Mouse (Mus musculus): ENCODE results near the gene Pnpla8. TPM values are rescaled to one million over a fixed set of nuclear protein-coding genes. Genes with fewer than 3 reads are reported as not detected.
"Not testable (repeated sequence)": the region's sequence is repeated elsewhere in the genome, so short reads cannot be mapped to it uniquely, and the experiment has no call there.

Gene Pnpla8
- 10 to 100 TPM; 23.4 to 25.4 TPM for polyA plus RNA-seq (2017; shearing (Covaris generic))

DNA sequence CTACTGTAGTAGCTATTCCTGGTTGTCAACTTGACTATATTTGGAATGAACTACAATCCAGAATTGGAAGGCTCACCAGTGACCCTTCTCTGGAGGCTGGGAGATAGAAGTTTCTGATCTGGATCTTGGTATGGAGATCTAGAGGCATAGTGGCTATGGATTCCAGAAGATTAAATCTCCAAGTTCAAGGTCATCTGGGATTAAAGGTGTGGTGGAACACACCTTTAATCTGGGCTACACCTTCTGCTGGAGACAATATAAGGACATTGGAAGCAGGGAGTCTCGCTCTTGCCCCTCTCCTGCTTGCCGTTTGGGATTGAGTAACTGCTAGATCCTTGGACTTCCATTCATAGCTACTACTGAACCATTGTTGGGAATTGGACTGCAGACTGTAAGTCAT lies at the start of gene Pnpla8:
Gene Pnpla8 (plus strand): TSS at position 301 of the 400 bp plus-strand sequence.
- ATAC-seq = not testable (repeated sequence)

DNA sequence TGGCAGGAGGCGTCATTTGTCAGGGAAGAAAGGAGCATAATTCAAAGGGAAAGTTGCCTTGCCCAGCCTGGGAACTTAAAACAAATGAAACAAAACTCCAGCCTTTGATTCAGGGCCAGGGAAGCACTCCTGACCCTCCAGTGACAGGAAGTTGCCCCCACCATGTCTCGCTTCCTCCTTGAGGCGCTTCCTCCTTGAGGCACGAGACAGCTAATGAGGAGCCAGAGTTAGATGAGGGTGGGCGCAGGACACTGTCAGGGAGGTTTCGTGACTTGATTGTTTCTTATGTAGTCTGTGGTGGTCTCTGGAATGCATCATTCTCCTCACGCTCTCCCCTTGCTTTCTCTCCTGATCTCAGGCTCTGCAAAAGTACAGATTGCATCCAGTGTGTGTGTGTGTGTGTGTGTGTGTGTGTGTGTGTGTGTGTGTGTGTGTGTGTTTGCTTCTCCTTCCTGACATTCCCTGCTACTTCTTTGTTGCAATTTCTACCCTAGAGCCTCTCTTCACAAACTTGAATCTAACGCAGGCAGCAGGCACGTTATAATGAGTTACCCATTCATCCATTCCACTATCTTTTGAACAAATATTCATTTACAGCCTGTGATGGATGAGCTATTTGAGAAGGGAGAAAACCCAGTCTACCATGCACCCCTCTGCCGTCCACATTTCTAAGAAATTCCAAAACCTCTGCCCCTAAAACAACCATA lies 44.7 kb upstream of the Pnpla8 start:
- no peak for ATAC-seq

DNA sequence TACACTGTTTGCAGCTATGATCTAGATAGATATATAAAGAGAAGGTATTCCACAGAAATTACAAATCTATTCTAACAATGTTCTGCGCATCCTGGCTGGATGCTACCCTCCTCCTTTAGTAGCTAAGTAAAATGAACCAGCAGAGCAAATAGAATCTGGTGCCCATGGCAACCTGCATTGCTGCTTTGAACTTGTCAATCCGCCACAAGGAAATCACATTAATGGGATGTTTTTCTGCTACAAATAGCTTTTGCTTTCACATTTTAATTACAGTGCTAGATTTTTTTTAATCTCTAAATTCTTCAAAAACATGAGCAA lies 44.2 kb upstream of the Pnpla8 start:
- no peak for ATAC-seq

DNA sequence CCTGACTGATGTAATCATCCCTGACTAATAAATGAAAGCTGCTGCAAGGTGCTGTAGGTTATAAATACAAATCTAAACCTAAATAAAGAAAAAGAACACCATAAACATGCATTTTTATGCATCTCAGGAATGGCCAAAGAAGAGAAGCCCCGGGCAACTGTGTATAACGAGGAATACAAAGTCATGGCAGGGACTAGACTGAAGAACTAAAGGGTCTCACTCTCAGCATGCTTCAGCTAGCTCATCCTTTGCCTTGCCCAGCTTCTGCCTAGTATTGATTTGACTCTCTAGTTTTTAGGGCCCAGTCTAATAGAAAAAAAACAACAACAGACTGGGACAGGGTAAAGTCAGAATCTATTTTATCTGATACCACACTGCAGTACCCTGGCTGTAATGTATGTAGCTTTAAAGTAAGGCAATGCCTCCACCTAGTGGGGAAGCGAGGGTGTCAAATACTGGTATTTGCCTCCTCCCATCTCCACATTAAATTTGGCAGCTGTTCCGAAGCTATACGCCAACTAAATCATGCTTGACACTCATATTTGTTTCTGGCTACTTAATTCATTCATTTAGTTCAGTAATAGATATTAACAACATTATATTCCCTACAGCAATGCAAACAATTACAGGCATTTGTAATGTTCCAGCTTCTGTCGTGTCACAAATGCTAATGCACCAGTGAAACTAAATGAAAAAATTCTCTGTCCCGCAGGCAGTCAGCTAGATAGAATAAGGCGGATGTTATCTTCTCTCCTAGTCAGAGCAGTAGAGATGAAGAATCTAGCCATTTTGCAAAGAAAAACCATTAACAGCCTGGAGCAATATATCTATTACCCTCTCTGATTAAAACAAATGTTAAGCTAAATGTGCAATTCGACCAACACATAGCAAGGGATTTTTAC lies 39.8 kb upstream of the Pnpla8 start:
- no peak for ATAC-seq

DNA sequence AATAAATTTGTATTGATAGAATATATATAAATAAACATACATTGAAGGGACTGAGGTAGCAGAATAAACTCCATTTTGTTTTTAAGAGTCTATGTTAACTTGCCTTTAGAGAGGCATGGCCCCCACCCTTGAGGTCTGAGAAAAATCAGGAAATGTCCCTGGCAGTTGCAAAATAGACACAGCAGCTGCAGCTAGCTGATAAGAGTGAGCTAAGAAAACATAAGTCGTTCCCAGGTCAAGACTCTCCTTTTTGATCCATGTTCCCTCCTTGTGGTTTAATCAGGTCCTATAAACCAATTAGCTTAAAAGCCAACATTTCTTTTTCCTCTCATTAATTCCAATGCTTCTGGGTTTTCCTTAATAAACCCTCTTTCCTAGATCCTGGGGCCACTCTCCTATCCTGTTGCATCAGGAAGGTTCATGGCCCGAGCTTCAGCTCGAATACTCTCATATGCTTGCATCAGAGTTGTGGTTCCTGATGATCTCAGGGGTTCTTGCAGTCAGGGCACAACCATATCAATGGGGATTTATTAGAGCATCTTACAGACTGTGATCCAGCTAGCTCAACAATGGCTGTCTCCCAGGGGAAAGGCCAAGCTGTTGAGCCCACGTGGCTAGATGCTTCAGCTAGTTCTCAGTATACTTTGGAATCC lies 23.2 kb upstream of the Pnpla8 start:
- no peak for ATAC-seq

DNA sequence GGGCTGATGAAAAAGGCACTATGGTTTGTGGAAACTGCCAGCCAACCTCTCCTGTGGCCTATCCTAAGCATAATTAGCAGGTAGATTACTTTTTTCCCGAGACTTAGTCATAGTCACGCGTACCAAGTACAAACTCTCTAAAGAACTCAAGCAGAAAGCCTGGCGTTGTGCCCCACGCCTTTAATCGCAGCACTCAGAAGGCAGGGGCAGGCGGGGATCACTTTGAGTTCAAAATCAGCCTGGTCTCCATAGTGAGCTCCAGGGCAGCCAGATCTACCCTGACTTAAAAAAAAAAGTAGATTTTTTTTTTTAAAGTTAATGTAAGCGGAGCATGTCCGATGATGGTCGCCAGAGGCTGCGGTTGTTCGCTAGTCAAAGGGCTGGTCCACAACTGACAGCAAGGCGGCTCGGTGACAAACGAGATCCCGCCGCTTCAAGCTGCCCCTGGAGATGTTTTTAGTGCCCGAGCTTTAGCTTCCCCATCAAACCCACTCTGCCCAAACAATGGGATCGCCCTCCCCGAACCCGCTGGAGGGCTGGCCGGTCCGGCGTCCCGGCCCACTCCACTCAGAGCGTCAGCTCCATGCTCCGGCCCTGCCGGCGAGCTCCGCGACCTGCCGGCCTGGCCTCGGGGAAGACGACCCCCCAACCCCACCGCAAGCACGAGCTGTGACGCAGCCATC lies 11.9 kb upstream of the Pnpla8 start:
- peak; percentile 2 for ATAC-seq

DNA sequence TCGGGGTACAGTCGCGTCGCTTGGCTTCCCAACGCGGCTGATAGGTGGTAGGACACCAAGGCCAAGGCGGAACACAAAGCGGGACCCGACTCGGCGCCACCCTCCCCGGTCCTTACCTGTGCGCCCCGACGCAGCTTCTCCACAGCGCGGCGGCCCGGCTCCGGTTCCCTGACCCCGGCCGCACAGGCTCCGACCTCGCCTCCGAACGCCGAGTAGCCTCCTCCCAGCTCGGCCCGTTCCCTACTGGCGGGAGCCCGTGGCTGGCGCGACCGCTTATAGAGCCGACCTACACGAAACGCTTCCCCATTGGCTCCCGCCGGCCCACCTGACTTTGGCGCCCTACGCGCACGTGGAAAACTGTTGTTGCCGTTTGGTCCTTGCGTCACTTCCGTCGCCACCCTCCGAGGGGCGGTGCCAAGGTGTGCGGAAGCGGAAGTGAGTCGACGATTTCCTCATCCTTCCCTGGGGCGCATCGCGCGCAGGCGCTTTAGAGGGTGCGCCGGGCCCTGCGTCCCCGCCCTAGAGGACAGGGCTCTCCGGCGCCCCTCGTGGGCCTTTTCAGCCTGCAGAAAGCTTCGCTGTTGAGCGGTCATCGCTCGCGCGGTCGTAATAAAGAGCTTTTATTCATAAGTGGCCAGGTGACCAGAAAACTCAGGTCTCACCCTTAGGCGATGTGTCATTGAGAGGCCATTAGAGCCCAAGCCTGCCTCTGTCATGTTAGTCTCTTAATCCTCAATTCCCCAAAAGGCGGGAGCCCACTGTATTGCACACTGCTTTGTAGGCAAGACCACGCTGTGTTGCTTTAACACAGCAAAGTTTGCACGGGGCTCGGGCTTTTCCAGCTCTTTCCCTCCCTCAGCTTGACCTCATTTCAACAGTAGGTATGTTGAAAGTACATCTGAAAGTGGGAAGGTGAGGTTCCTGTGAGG lies 11.1 kb upstream of the Pnpla8 start, which contains the start of gene Dnajb9:
Gene Dnajb9 (minus strand): TSS at position 503 of the 929 bp plus-strand sequence.
- ATAC-seq = peak; percentile 90

DNA sequence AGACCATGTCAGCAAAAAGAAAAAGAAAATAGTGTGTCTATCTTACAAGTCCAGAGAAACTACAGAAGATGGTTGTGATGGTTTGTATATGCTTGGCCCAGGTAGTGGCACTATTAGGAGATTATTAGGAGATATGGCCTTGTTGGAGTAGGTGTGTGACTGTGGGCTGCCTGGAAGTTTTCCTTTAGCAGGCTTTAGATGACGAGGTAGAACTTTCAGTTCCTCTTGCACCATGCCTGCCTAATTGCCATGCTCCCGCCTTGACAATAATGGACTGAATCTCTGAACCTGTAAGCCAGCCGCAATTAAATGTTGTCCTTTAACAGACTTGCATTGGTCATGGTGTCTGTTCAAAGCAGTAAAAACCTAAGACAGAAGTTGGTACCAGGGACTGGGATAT lies 9.6 kb upstream of the Pnpla8 start:
- ATAC-seq = no peak

DNA sequence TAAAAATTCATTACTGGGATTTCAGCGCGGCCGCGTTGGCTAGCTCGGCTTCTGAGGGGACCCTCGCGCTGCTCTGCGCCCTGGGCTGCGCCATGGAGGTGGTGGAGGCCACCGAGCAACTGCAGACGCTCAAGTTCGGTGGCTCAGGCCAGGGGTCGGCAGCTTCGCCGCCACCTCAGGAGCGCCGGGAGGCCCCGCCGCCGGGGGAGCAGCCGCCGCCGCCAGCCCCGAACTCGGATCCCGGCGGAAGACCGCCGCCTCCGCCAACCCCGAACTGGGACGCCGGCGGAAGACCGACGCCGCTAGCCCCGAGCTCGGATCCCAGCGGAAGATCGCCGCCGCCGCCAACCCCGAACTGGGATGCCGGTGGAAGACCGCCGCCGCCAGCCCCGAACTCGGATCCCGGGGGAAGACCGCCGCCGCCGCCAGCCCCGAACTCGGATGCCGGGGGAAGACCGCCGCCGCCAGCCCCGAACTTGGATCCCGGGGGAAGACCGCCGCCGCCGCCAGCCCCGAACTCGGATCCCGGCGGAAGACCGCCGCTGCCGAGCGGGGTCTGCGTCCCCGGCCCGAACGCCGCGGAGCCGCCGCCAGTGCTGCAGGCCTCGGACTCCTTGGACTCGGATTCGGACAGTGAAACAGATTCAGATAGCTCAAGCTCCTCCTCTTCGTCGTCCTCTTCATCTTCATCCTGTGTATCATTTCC lies 634 bp downstream of the Pnpla8 start:
- ATAC-seq = no peak

DNA sequence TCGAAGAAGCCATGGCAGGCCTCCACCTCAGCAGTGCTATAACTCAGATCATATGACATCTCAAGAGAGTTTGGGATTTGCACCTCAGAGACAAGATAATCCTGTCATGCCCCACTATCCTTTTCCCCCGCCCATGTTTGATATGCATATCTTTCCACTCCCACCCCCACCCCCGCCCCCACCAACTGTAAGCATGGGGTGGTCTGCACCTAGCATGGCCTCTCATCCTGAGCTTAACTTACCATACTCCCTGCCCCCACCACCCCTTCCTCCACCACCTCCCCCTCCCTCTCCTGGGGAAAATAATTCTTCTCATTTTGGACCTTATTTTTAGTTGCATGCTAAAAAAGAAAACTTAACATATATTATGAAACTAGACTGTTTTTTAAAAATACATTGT lies 1.9 kb downstream of the Pnpla8 start:
- no peak for ATAC-seq

DNA sequence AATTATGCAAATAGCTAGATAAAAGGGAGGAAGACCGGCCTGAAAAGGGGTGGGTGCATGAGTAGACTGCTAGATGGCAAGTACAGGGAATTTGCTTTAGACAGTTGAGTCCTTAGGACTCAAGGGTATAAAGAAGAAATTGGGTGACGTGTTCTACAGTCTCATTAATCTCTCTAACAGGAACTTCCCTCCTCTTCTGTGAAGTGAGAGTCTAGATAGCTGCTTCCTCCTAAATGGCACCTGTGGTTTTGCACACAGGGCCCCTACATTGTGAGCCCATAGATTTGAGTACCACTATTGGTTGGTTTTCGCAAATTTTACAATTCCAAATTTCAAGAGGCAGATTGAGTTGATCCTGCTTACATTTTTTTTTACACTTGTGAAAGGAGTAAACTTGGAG lies 3.5 kb downstream of the Pnpla8 start:
- ATAC-seq = no peak

DNA sequence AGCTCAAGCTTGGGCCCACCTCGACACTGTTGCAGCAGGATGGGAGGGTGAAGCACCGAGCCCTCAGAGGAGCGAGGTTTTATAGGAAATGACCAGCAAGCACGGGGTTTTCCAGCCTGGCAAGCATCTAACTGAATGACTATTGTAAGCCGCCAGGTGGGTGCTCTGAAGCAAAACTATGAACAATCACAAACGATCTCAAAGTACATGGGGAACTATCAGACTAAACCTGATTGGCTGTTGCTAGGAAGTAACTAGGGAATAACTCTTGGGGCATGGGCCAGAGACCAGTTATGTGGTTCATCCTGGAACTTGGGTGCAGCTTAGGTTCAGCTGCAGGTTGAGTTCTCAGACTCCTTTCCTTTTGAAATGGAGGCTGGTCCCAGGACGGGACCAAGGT lies 19.9 kb downstream of the Pnpla8 start:
- no peak for ATAC-seq

DNA sequence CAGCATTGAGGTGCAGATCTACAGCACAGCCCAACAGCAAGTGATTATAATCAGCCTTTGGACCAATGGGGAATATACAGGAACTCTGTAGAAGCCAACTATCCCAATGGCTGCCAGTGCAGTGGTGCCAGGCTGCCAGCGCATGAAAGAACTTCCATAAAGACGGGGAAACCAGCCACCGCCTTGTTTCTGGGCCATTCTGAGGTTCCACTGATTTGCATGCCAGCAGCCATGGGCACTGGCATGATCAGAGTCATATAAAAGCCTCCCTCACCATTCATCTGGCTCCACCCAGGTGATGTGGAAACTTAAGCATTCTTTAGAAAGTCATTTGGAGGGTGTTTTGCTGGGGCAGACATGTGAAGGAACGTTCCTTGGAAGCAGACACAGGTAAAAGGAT lies 21.2 kb downstream of the Pnpla8 start:
- ATAC-seq = no peak

DNA sequence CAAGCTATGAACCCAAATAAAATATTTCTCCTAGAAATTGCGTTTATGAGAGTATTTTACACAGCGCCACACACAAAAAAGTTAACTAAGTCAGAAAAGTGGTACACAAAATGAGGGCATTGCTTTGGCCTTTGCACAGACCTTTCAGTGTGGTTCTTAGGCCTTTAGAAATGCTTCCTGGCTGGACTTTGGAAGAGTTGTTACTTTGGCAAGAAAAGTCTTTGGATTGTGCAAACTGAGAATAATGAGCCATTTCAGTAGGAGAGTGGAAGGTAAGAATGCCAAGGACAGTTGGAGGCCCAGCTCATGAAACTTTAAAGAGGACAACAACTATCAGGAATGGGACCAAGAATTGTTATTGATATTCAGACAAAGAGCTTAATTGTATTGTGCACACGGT lies 24.6 kb downstream of the Pnpla8 start:
- no peak for ATAC-seq

DNA sequence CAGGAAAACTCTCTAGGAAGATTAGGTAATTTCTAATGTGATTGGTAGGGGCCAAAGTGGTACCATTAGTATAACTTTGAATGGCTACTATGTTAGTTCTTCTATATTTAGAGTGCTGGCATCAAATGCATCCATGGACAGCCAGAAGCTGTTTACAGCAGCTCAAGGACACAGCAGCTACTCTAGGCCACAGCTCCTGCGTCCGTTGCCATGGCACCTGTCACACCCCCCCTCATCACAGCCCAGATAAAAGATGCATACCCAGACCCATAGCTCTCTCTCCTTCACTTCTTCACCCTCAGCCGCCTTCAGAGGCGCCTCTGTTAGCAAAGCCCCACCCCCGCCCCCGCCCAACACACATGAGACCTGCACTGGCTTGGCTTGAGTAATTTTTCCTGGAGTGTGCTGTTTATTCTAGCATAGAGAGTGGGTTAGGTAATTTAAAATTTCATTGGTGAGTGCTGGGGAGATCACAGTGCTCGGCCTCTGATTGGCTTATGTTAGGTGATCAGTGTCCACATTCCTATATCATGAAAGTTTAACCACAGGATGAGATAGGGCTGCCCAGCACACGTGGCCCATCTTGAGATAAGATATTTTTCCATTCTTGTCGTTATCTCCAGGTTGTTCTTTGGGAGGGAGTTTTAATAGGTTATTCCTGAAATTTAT lies 27.3 kb downstream of the Pnpla8 start:
- ATAC-seq = no peak

DNA sequence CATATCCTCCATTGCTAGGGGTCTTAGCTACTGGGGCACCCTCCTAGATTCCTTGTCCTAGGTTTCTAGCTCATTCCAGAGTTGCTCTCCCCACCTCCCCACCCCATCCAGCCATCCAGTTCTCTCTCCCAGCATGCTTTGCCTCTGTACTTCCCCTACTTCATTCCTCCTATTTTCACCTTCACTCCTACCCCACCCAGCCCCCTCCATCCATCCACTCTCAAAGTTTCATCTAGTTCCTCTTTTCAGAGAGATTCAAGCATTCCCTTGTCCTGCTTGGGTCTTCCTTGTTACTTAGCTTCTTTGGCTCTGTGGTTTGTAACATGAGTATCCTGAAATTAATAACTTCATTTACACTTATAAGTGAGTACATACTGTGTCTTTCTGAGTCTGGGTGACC lies 41.4 kb downstream of the Pnpla8 start:
- no peak for ATAC-seq

DNA sequence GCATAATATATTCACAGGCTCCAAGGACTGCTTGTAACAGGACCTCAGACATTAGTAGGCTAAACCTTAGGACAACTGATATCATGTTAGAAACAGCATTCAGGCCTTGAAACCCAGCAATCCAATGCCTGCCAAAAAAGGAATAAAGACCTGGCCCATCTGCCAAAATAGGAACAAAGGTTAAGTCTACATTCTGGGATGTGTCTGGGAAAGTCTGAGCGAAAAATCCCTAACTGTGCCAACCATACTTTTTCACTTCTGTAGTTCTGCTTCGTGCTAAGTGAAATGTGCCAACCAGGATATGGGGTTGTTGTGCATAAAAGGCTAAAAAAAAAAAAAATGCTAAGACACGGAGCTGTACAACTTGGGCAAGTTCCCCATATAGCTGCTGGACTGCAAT lies 44.5 kb downstream of the Pnpla8 start:
- ATAC-seq = no peak

DNA sequence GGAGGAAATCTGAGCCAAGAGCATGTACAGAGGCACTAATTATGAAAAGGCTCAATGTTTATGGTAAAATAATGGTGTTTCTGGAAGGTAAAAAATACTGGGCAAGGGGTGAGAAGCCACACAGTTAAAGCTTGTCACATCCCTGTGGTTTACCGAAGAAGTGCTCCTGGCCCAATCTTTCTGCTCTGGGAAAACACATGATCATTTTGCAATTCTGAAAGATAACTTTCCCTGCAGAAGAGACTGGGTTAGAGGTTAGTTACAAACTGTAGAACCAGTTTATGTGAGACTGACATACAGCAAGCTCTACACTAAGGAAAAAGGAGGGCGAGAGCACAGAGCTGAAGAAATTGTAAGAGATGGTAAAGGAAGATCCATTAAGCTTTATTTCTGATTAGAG lies 46.0 kb downstream of the Pnpla8 start:
- ATAC-seq = no peak

DNA sequence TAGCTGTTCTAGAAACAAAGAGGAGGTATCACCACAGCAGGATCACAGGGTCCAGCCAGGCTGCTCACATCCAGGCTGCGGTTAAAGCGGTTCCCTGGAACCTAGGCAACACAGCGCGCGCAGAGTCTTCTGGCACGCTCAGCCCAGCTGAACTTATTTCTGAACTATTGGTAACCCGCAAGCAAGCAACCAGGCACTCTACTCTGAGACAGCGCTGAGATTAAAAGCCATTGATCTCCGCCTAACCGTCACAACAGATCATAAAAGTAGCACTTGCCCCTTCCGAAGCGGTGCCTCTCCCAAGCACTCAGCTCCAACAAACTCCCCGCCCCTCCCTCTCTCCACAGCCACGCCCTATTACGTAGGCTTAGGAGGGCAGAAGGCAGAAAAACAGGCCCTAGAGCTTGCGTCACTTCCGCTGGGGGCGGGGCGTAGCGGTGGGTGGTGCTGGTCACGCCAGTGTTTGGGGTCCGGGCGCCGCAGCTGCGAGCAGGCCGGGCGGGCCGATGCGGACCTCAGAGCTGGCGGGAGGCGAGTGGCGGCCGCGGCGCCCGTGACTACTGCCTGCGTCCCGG lies 47.6 kb downstream of the Pnpla8 start:
- peak; percentile 90 for ATAC-seq

DNA sequence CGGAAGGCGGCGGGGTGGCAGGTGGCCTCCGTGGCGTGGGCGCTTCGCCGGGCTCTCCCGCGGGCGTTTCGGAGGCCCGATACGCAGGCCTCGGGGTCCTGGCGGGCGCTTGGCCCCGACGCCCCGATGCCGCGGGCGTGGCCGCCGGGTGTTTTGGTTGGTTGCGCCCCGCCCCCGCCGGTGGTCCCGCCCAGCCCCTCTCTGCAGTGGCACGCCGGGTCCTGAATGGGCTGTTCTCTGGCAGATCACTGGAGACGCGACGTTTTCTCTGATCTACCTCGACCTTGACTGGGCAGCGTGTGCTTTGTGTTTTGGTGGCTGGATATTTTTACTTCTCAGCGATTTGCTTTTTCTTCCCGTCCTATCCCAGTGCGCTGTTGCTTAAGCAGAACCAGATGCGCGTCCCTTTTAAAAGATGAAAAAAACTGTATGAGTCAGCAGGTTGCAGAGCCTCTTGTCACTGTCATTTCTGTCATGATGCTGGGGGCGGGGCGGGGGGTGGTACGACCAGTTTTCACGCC lies 48.2 kb downstream of the Pnpla8 start:
- ATAC-seq = peak; percentile 51

Data from activated CD4-positive, CD25-positive, alpha-beta regulatory T cell, adult 4 months (primary cell).